Mouse (Mus musculus) cerebellum, postnatal 36 days (tissue): ENCODE results near the gene Efnb3.

ENCODE experiments used
- DNase-seq, 2 experiments: peaks; one replicate each; pipeline ENCODE4 v3.0.0; 2021 to 2022; ENCODE audit warnings: mixed read lengths in 2 of 2

Gene Efnb3

GRCm38 (mm10) chr11:69559851-69560765 is at the start of gene Efnb3:
TSS of gene Efnb3 (minus strand) at chr11:69560205.
- DNase-seq, result no peak

GRCm38 (mm10) chr11:69609416-69609815 is 49.4 kb upstream of the Efnb3 start:
- DNase-seq, result no peak

- no peak for DNase-seq
Observed at GRCm38 (mm10) chr11:69608525-69608924, 48.5 kb upstream of the Efnb3 start.

- no peak for DNase-seq
Observed at GRCm38 (mm10) chr11:69606832-69607231, 46.8 kb upstream of the Efnb3 start.

GRCm38 (mm10) chr11:69606491-69606795 is 46.4 kb upstream of the Efnb3 start:
- DNase-seq, result peak in 1 of 2 experiments; percentile 27

- peak; percentile 92 to 93 for DNase-seq
Observed at GRCm38 (mm10) chr11:69605726-69606490, 45.9 kb upstream of the Efnb3 start, which contains the start of gene Atp1b2. TSS of gene Atp1b2 (minus strand) at chr11:69605942.

- peak; percentile 82 to 88 for DNase-seq
Observed at GRCm38 (mm10) chr11:69604795-69605664, 45.0 kb upstream of the Efnb3 start.

GRCm38 (mm10) chr11:69604347-69604746 is 44.3 kb upstream of the Efnb3 start:
- peak in 1 of 2 experiments; percentile 23 for DNase-seq

- DNase-seq, result peak in 1 of 2 experiments; percentile 31
Observed at GRCm38 (mm10) chr11:69603516-69603915, 43.5 kb upstream of the Efnb3 start.

GRCm38 (mm10) chr11:69601768-69602167 is 41.8 kb upstream of the Efnb3 start:
- no peak for DNase-seq

GRCm38 (mm10) chr11:69600098-69600497 is 40.1 kb upstream of the Efnb3 start:
- DNase-seq, result peak; percentile 43 to 58

GRCm38 (mm10) chr11:69599436-69599835 is 39.4 kb upstream of the Efnb3 start:
- DNase-seq, result no peak

- DNase-seq, result no peak
Observed at GRCm38 (mm10) chr11:69594853-69595252, 34.8 kb upstream of the Efnb3 start.

GRCm38 (mm10) chr11:69592799-69593198 is 32.8 kb upstream of the Efnb3 start:
- no peak for DNase-seq

- DNase-seq, result peak; percentile 31 to 56
Observed at GRCm38 (mm10) chr11:69591899-69592637, 32.1 kb upstream of the Efnb3 start.

GRCm38 (mm10) chr11:69591424-69591823 is 31.4 kb upstream of the Efnb3 start:
- no peak for DNase-seq

GRCm38 (mm10) chr11:69590622-69591021 is 30.6 kb upstream of the Efnb3 start:
- DNase-seq, result no peak

- no peak for DNase-seq
Observed at GRCm38 (mm10) chr11:69589207-69589834, 29.3 kb upstream of the Efnb3 start.

- DNase-seq, result no peak
Observed at GRCm38 (mm10) chr11:69585718-69586325, 25.8 kb upstream of the Efnb3 start.

GRCm38 (mm10) chr11:69584937-69585336 is 24.9 kb upstream of the Efnb3 start:
- no peak for DNase-seq

GRCm38 (mm10) chr11:69584008-69584407 is 24.0 kb upstream of the Efnb3 start:
- DNase-seq, result no peak
